ENCODE assay signal across 9 mouse cellular contexts in the genomic region with DNA sequence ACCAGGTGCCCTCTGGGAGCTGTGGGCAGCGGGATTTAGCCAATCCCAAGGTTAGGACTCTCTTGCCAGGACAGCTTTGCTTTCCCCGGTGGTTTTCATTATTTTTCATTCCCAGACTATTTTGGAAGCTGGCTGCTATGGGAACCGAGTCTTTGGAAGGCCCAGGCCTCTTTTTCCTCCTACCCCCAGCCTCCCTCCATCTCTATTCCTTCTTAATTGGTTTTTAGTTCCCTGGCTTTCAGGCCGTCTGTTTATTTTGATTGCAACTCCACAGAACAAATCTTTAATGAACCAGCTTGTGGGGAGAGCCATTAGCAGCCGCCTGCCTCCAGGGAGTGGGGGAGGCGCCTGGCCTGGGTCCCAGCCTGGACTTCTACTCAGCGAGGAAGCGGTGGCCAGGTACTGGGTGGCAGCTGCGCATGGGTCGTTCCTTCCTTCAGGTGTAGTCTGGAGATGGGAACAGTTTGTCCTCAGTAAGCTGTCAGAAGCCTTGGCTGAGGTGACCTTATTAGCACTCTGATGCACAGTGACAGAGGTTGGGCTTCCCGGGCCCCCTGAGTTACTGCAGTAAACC.
DNase-seq lines count a peak whose midpoint lies in the region; ATAC-seq lines count a peak whose summit lies in the region.
"Had no signal": no experiment of that assay in that cellular context is flagged by ENCODE, and none has a peak within 500 bp of the region (broad histone marks: within the 10 kb centered on the region; RNA-seq: fewer than 3 reads in every experiment).

No protein-coding gene starts in this region.

- 0 out of 2 replicates have a peak overlapping the region, but pooled peaks have one; percentile 2 for H3K4me2 ChIP-seq in kidney, embryonic 14.5 days (replicated peaks; ENCODE audit: low read depth, low read length)

- H3K4me3 ChIP-seq in kidney, embryonic 14.5 days (ENCODE audit: low read length): no peak overlapping the region
- peak overlapping the region; percentile 11; the same call in 1 of the 2 replicates for H3K4me3 ChIP-seq in limb, embryonic 10.5 days

- whole genome bisulfite sequencing in kidney, embryonic 14.5 days: 26% methylated on average over 11 of the region's 11 CpGs
- 29% methylated on average over 11 of the region's 11 CpGs for WGBS in limb, embryonic 10.5 days

- no peaks in the 10 kb centered on the region for H3K36me3 ChIP-seq in kidney, embryonic 14.5 days (ENCODE audit: control insufficient read depth, insufficient read depth, low read length)
- 0 out of 2 replicates have a peak, but pooled peaks cover under 1% of the 10 kb centered on the region for H3K36me3 ChIP-seq in limb, embryonic 10.5 days

- peak; percentile 47 for ATAC-seq in frontal cortex, adult (ENCODE audit: low TSS enrichment)
- ATAC-seq in kidney, embryonic 14.5 days (ENCODE audit: low FRiP score, low TSS enrichment): peak; percentile 61

- DNase-seq in frontal cortex, postnatal 25 days (ENCODE audit: low spot score in 2 of 2): no peak
- peak; percentile 77 to 83 for DNase-seq in cerebellum, postnatal 10 days
- peak; percentile 57 for DNase-seq in gastrocnemius, postnatal 14 days
- peak; percentile 73 for DNase-seq in limb, embryonic 10.5 days (ENCODE audit: low spot score)
- peak; percentile 36 to 42 for DNase-seq in right cerebral cortex, postnatal 36 days (ENCODE audit: low spot score in 2 of 2)
- DNase-seq in thymus, postnatal 0 days (ENCODE audit: low spot score): no peak

- peak overlapping the region; percentile 61 for H3K27ac ChIP-seq in kidney, embryonic 14.5 days (ENCODE audit: low read depth, low read length)
- H3K27ac ChIP-seq in limb, embryonic 10.5 days: peak overlapping the region; percentile 91
- H3K27ac ChIP-seq: macrophage had no signal

- no peaks in the 10 kb centered on the region for H3K9me3 ChIP-seq in kidney, embryonic 14.5 days (ENCODE audit: control insufficient read depth, low read length)
- no peaks in the 10 kb centered on the region for H3K9me3 ChIP-seq in limb, embryonic 10.5 days (replicated peaks)

- intact Hi-C loops in gastrocnemius, postnatal 14 days (cut with DNase I; ENCODE audit: low total_unique reads): no loop called here

- peaks cover 43% of the 10 kb centered on the region for H3K4me1 ChIP-seq in kidney, embryonic 14.5 days (ENCODE audit: control insufficient read depth, insufficient read depth, low read length)
- peaks cover 72% of the 10 kb centered on the region for H3K4me1 ChIP-seq in limb, embryonic 10.5 days

- no peaks in the 10 kb centered on the region for H3K27me3 ChIP-seq in kidney, embryonic 14.5 days (ENCODE audit: control insufficient read depth, insufficient read depth, low read length)
- H3K27me3 ChIP-seq in limb, embryonic 10.5 days (ENCODE audit: low read depth, poor library complexity, severe bottlenecking): no peaks in the 10 kb centered on the region

- peak overlapping the region; percentile 12; the same call in 1 of the 2 replicates for H3K9ac ChIP-seq in kidney, embryonic 14.5 days (ENCODE audit: low read depth, low read length)

Comparison
In these comparisons a context has a peak if more than half of its experiments do, and no peak if none do; other contexts are left out.
1. DNase-seq: peak in cerebellum, postnatal 10 days (2 of 2), gastrocnemius, postnatal 14 days (single experiment), limb, embryonic 10.5 days (single experiment) and right cerebral cortex, postnatal 36 days (2 of 2); none in frontal cortex, postnatal 25 days (0 of 2) and thymus, postnatal 0 days (single experiment).